Mouse (Mus musculus) testis, postnatal 14 days (tissue): ENCODE measurements around the gene Cacnb1.

ENCODE experiments used
- DNase-seq: peaks from one replicate; pipeline ENCODE4 v3.0.0; 2021; ENCODE audit warnings: low spot score

The Cacnb1 gene

DNA sequence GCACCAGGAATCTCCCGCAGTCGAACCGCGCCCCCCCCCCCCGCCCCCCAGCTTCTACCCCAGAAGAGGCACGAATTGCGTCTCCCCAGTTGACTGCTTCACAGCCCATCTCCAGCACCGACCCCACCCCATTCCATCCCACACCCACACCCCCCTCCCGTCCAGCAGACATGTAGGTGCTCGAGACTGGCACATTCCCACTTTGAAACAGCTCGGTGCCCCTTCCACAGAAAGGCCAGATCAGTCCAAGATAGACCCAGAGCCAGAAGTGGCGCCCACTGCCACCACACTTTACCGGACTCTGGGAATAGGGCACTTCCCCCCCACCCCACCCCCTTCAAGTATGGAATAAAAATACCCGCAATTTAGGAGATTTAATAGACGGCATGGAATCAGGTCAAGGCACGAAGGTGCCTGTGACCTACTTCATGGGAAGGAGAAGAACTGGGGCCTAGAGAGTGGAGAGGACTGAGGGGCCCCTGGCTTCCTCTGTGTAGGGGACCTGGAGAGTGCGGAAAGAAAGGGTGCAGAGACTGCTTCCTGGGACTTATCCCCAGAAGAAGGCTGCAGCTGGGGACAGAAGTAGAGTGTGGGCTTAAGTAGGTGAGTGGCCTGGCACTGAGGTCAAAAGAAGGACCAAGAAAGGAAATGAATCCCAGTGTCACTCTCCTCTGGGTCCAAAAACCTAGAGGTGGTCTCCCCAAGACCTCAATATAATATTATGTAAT is 35.9 kb downstream of the Cacnb1 start:
- DNase-seq: no peak

DNA sequence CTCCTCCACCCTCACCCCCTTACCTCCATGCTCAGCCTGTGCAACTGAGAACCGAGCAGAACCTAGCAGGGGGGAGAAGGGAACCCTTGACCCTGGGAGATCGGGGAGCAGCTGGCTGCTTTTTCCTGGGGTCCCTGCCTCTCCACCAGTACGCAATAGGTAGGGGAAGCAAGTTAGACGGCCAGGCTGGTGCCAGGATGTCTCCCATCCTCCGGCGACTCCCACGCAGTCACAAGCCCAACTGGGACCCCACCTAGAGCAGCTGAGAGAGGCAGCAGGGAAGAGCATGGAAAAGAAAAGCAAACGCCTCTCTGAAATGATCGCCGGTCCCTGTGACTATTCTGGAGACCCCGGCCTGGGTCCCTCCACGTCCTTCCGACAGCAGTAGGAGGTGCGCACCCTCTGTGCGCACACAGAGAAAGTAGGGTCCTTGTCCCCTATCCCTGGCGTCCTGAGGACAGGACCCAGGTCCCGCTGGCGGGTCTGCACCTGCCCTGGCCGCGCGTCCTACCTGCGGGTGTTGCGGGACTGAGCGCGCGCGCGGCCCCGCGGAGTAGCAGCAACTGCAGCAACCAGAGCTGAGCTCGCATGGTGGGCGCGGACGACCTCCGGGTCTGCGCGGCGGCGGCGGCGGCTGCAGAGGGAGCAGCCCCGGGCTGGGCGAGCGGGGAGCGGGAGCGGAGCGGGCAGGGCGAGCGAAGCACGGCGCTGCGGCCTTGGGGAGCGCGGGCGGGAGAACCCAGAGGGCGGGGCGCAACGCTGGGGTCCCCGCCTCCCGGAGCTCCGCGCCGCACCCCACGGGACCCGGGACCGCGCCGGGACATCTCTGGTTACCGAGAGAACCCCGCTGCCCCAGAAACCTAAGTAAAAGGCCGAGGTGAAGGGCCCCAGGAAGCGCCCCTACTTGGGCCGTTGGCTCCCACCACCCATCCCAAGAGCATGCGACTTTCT is 36.8 kb downstream of the Cacnb1 start, which contains the start of gene Plxdc1:
Gene Plxdc1, minus strand, starts transcription at position 718 of the 951 bp plus-strand sequence.
- no peak for DNase-seq

DNA sequence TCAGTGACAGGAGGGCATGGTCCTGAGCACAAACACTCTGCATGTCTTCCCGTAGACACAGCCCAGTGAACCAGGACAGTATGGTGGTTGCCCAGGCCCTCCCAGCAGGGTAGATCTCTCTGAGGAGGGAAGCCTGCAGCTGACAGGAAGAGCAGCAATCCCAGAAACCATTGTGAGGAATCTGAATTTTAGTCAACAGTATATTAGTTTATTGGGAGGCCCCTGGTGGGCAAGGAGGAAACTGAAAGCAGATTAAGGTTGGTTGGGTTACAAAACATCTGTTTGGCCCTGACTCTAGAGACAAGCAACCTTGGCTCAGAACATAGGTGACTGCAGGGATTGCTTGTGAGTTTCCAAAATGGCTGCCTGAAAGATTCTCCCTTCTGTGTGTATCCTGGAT is 38.9 kb downstream of the Cacnb1 start:
- no peak for DNase-seq

- DNase-seq: no peak
Observed at GRCm38 (mm10) chr11:97983506-97983905, 39.3 kb downstream of the Cacnb1 start.

DNA sequence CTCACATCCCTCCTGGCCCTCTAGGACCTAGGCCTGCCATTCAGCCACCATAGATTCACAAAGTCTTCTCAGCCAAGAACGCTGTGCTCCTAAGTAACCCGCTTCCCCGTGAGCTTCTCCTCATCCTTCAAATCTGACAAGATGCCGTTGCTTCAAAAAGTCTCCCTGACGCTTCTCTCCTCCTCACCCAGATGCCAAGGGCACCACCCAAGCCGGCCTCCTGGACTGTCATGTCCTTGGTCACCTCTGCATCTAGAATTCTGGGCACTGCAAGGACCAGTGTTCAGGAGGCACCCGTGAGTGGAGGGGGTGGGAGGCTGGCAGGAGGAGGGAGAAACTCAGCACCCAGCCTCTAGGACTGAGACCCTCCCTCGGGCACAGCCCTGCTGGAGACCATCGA is 40.1 kb downstream of the Cacnb1 start:
- no peak for DNase-seq

GRCm38 (mm10) chr11:97980531-97980966 is 42.3 kb downstream of the Cacnb1 start:
- no peak for DNase-seq

DNA sequence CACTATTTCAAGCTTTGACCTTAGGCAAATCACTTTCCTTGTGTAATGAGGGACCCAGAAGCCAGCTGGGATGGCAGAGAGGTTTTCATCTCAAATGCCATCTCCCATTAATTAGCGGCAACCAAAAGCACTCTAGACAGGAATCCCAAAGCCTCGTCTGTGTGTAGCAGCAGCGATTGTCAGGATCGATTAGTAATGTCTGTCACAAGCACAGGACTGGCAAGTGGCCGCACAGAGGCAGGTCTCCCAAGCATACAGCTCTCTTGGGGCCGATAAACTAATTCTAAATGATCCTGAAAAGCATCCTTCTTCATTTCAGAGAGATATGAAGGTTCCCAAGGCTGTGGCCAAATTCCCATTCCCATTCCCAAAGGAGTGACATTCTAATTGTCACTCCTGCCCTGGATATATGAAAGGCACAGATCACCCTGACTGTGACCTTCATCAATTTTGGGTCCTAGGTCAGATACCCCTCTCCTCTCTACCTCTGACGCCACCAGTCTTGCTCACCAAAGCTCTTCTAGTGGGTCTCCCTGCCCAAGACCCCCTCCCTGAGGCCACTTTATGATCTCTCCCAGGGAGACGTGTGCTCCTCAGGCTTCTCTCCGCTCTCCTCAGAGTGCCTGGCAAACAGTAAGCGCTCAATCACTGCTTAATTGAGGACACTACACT is 42.9 kb downstream of the Cacnb1 start:
- no peak for DNase-seq

- no peak for DNase-seq
Observed at GRCm38 (mm10) chr11:97978392-97978791, 44.4 kb downstream of the Cacnb1 start.

DNA sequence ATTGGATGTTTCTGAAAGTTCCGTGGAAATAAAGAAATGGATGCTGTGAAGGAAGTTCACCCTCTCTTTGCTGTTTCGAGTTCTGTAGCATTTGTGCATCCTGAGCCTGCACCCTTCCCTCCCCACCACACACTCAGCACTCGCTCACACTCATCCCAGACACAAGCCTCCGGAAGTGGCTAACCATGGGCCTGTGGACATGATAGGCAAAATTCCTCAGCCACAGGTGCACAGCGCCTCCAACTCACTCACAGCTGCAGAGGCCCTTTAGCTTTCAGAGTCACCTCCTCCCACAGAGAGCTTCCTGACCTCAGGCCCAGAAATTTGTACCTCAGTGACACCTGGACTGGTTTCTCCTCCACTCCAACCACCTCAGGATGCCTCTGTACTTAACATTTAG is 45.0 kb downstream of the Cacnb1 start:
- DNase-seq: no peak

- no peak for DNase-seq
Observed at GRCm38 (mm10) chr11:97974746-97975145, 48.1 kb downstream of the Cacnb1 start.

- DNase-seq: no peak
Observed at GRCm38 (mm10) chr11:97974141-97974540, 48.7 kb downstream of the Cacnb1 start.

DNA sequence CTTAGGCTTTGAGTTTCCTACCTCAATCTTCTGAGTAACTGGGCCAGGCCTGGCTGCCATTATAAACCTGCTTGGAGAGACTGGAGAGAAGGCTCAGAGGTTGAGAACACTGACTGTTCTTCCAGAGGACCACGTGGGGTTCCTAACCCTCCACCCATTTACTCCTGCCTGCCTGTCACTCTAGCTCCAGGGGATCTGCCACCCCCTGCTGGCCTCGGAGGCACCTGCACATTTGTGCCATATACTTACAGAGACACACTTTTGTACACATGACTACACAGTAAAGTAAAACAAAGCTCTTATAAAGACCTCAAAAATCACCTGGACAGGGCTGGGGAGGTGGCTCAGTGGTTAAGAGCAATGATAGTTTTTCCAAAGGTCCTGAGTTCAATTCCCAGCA is 50.4 kb downstream of the Cacnb1 start:
- DNase-seq: no peak

GRCm38 (mm10) chr11:97971232-97971631 is 51.6 kb downstream of the Cacnb1 start:
- peak; percentile 41 for DNase-seq

DNA sequence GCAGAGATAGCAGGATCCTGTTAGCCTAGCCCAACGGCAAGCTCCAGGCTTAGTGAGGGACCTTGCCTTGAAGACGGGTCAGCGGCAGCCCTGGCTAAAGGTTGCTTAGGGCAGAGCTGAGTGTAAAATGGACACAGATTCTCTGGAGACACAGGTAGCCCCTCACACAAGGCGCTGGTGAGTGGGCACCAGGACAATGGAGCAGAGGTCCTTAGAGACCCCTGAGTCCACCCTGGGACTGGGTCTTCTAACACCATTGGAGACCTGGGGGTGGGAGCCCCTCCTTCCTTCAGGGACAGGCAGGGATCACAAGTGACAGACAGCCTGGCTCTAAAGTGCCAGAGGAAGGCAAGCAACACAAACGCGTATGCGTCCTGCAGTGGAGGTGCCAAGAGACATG is 52.1 kb downstream of the Cacnb1 start:
- no peak for DNase-seq

- DNase-seq: no peak
Observed at GRCm38 (mm10) chr11:97968385-97968784, 54.4 kb downstream of the Cacnb1 start.

DNA sequence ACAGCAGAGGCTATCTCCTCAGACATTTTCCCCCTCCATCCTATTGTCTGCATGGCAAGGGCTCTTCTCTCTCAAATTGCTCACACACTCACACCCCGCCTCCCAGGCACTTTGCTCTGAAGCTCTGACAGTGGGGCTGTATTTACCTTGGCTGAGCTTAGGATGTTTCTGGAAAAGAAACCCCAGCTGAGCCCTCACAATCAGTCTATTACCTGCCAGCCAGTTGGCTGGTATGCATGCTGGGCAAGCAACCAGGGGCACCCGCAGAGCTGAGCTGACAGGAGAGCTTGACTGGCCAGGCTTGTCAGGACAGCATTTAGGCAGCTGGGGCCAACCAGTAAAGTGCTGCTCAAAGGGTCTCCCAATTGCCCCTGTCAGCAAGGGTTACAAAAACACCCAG is 55.7 kb downstream of the Cacnb1 start:
- DNase-seq: no peak

DNA sequence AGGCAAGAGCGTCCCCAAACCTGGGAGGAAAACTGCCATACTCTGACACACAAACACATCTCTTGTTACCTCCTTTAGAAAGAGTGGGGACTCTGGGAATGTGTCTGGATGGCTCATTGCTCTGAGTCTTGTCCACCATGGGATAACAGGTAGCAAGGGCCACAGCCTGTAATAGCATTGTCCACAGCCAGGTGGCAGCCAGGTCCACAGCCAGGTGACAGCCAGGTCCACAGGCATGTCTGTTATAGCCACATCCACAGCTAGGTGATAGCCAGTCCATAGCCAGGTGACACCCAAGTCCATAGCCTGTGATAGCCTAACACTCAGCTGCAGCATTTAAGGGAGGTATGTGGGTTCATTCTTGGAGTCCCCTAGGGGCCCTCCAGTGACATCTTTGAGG is 61.9 kb downstream of the Cacnb1 start:
- DNase-seq: no peak

- no peak for DNase-seq
Observed at GRCm38 (mm10) chr11:97959300-97959680, 63.5 kb downstream of the Cacnb1 start.

- no peak for DNase-seq
Observed at GRCm38 (mm10) chr11:97958641-97959299, 64.1 kb downstream of the Cacnb1 start.

GRCm38 (mm10) chr11:97956905-97957560 is 65.8 kb downstream of the Cacnb1 start:
- DNase-seq: no peak

- no peak for DNase-seq
Observed at GRCm38 (mm10) chr11:97955915-97956314, 66.9 kb downstream of the Cacnb1 start.
